Mouse (Mus musculus) MEL (cell line): ENCODE data around the gene Nup54. TPM values are rescaled to one million over a fixed set of nuclear protein-coding genes. Genes with fewer than 3 reads are reported as not detected.

Experiments
- DNase-seq: peaks from one replicate; pipeline ENCODE4 v3.0.0; 2011; ENCODE audit warnings: low read depth, low spot score
- H3K27ac ChIP-seq: 2 replicates; pipeline ENCODE4 v1.5.1; 2012; ENCODE audit warnings: low read depth, mild to moderate bottlenecking, control low read depth, low read length, moderate library complexity; ENCODE audit not compliant: control insufficient read depth
- H3K27me3 ChIP-seq, 2 experiments: fragments of 150-350 bp in 1 of 2; sonication (generic) in 1 of 2; 2 replicates each; pipeline ENCODE4 v1.6.1; 2012; ENCODE audit warnings: low read length in 2 of 2, mild to moderate bottlenecking in 2 of 2, improper control_type of control experiment in 1 of 2, moderate library complexity in 1 of 2; ENCODE audit not compliant: insufficient read depth in 2 of 2, control insufficient read depth in 1 of 2
- H3K36me3 ChIP-seq, 2 experiments: 2 replicates each; pipeline ENCODE4 v1.6.1; 2012 to 2014; ENCODE audit warnings: low read length in 2 of 2, improper control_type of control experiment in 1 of 2, inconsistent platforms in 1 of 2, mild to moderate bottlenecking in 1 of 2; ENCODE audit not compliant: insufficient read depth in 2 of 2, control insufficient read depth in 1 of 2
- H3K4me1 ChIP-seq, 2 experiments: fragments of 150-350 bp in 1 of 2; sonication (generic) in 1 of 2; 2 replicates each; pipeline ENCODE4 v1.6.1; 2012; ENCODE audit warnings: low read length in 2 of 2, improper control_type of control experiment in 1 of 2, mild to moderate bottlenecking in 1 of 2; ENCODE audit not compliant: insufficient read depth in 2 of 2, control insufficient read depth in 1 of 2
- H3K4me3 ChIP-seq, 2 experiments: fragments of 150-350 bp in 1 of 2; sonication (generic) in 1 of 2; 2 replicates each; pipeline ENCODE4 v1.5.1; 2012; ENCODE audit warnings: low read depth in 2 of 2, low read length in 2 of 2, mild to moderate bottlenecking in 2 of 2, moderate library complexity in 2 of 2, control low read depth in 1 of 2, improper control_type of control experiment in 1 of 2; ENCODE audit not compliant: control insufficient read depth in 1 of 2, insufficient read depth in 1 of 2
- H3K79me2 ChIP-seq: 2 replicates; pipeline ENCODE4 v1.6.1; 2012; ENCODE audit warnings: mild to moderate bottlenecking, low read length, moderate library complexity; ENCODE audit not compliant: control insufficient read depth, poor library complexity, insufficient read depth
- H3K9ac ChIP-seq: 2 replicates; pipeline ENCODE4 v1.6.1; 2012; ENCODE audit warnings: low read depth, mild to moderate bottlenecking, control low read depth, low read length, moderate library complexity; ENCODE audit not compliant: control insufficient read depth, poor library complexity, severe bottlenecking
- H3K9me3 ChIP-seq: fragments of 150-350 bp; sonication (generic); replicated peaks from 2 replicates; pipeline ENCODE4 v1.6.1; 2012; ENCODE audit warnings: mild to moderate bottlenecking, low read length, improper control_type of control experiment, moderate library complexity; ENCODE audit not compliant: insufficient read depth
- CTCF ChIP-seq, 3 experiments: IDR thresholded peaks in 2 of 3; conservative IDR thresholded peaks in 1 of 3; 2 replicates each; pipeline ENCODE4 v1.5.1; 2011 to 2012; ENCODE audit warnings: low read length in 3 of 3, low read depth in 2 of 3, mild to moderate bottlenecking in 2 of 3, improper control_type of control experiment in 1 of 3, inconsistent platforms in 1 of 3, mixed read lengths in 1 of 3, moderate library complexity in 1 of 3; ENCODE audit not compliant: control insufficient read depth in 1 of 3, insufficient read depth in 1 of 3, poor library complexity in 1 of 3, severe bottlenecking in 1 of 3
- ELF1 ChIP-seq: IDR thresholded peaks from 2 replicates; pipeline ENCODE4 v1.6.1; 2014; ENCODE audit warnings: low read depth, mild to moderate bottlenecking, inconsistent platforms, low read length, improper control_type of control experiment, moderate library complexity
- ETS1 ChIP-seq: IDR thresholded peaks from 2 replicates; pipeline ENCODE4 v1.6.1; 2012; ENCODE audit warnings: low read depth, mild to moderate bottlenecking, inconsistent platforms, low read length, improper control_type of control experiment, moderate library complexity
- GATA1 ChIP-seq: IDR thresholded peaks from 2 replicates; pipeline ENCODE4 v1.6.1; 2011; ENCODE audit warnings: low read depth, low read length, improper control_type of control experiment
- HCFC1 ChIP-seq: IDR thresholded peaks from 2 replicates; pipeline ENCODE4 v1.6.1; 2012; ENCODE audit warnings: low read depth, mild to moderate bottlenecking, inconsistent platforms, low read length, improper control_type of control experiment, moderate library complexity
- KAT2A ChIP-seq: conservative IDR thresholded peaks from 2 replicates; pipeline ENCODE4 v1.6.1; 2012; ENCODE audit warnings: low read depth, low read length, improper control_type of control experiment, inconsistent platforms
- MAFK ChIP-seq: IDR thresholded peaks from 2 replicates; pipeline ENCODE4 v1.6.1; 2011; ENCODE audit warnings: low read depth, mild to moderate bottlenecking, low read length, improper control_type of control experiment, borderline replicate concordance
- MEF2A ChIP-seq: IDR thresholded peaks from 2 replicates; pipeline ENCODE4 v1.6.1; 2014; ENCODE audit warnings: low read depth, mild to moderate bottlenecking, inconsistent platforms, low read length, improper control_type of control experiment; ENCODE audit not compliant: poor library complexity, insufficient replicate concordance, severe bottlenecking; ENCODE audit errors: extremely low read depth
- MXI1 ChIP-seq: IDR thresholded peaks from 2 replicates; pipeline ENCODE4 v1.6.1; 2011; ENCODE audit warnings: mild to moderate bottlenecking, low read depth, low read length, improper control_type of control experiment
- MYB ChIP-seq: IDR thresholded peaks from 2 replicates; pipeline ENCODE4 v1.6.1; 2011; ENCODE audit warnings: mild to moderate bottlenecking, low read depth, low read length, improper control_type of control experiment
- NELFE ChIP-seq: IDR thresholded peaks from 2 replicates; pipeline ENCODE4 v1.6.1; 2011; ENCODE audit warnings: low read depth, low read length, improper control_type of control experiment
- NRF1 ChIP-seq: IDR thresholded peaks from 2 replicates; pipeline ENCODE4 v1.6.1; 2014; ENCODE audit warnings: low read depth, mild to moderate bottlenecking, inconsistent platforms, low read length, improper control_type of control experiment, moderate library complexity; ENCODE audit not compliant: poor library complexity, insufficient read depth, severe bottlenecking
- POLR2A ChIP-seq, 2 experiments: IDR thresholded peaks; 2 replicates each; pipeline ENCODE4 v1.6.1; 2011 to 2012; ENCODE audit warnings: low read length in 2 of 2, mild to moderate bottlenecking in 2 of 2, control low read depth in 1 of 2, improper control_type of control experiment in 1 of 2, low read depth in 1 of 2, moderate library complexity in 1 of 2; ENCODE audit not compliant: control insufficient read depth in 1 of 2, insufficient read depth in 1 of 2, poor library complexity in 1 of 2
- POLR2AphosphoS5 ChIP-seq: IDR thresholded peaks from 2 replicates; pipeline ENCODE4 v1.6.1; 2012; ENCODE audit warnings: low read depth, borderline replicate concordance, mild to moderate bottlenecking, inconsistent platforms, low read length, moderate library complexity, mixed read lengths
- TAL1 ChIP-seq: IDR thresholded peaks from 2 replicates; pipeline ENCODE4 v1.6.1; 2012; ENCODE audit warnings: mild to moderate bottlenecking, inconsistent platforms, low read length, moderate library complexity, mixed read lengths
- TCF12 ChIP-seq: IDR thresholded peaks from 2 replicates; pipeline ENCODE4 v1.6.1; 2014; ENCODE audit warnings: low read depth, mild to moderate bottlenecking, inconsistent platforms, low read length, improper control_type of control experiment, moderate library complexity
- UBTF ChIP-seq: IDR thresholded peaks from 2 replicates; pipeline ENCODE4 v1.6.1; 2012; ENCODE audit warnings: low read depth, mild to moderate bottlenecking, inconsistent platforms, low read length, improper control_type of control experiment, moderate library complexity, borderline replicate concordance; ENCODE audit not compliant: insufficient read depth
- USF2 ChIP-seq, 2 experiments: IDR thresholded peaks; 2 replicates each; pipeline ENCODE4 v1.6.1; 2011 to 2012; ENCODE audit warnings: improper control_type of control experiment in 2 of 2, low read length in 2 of 2, borderline replicate concordance in 1 of 2, inconsistent platforms in 1 of 2, low read depth in 1 of 2, mild to moderate bottlenecking in 1 of 2; ENCODE audit not compliant: insufficient read depth in 1 of 2
- ZMIZ1 ChIP-seq: IDR thresholded peaks from 2 replicates; pipeline ENCODE4 v1.6.1; 2012; ENCODE audit warnings: low read depth, mild to moderate bottlenecking, inconsistent platforms, low read length, improper control_type of control experiment, moderate library complexity
- ZNF384 ChIP-seq: IDR thresholded peaks from 2 replicates; pipeline ENCODE4 v1.6.1; 2012; ENCODE audit warnings: low read depth, mild to moderate bottlenecking, inconsistent platforms, low read length, improper control_type of control experiment
- polyA plus RNA-seq, 2 experiments: library from polyadenylated mRNA; stranded (reverse) in 1 of 2; unstranded in 1 of 2; fragments of >175 nt in 1 of 2; fragments of >200 nt in 1 of 2; gene quantifications; 2 replicates each; pipeline versions ENCODE4 v1.2.1 to v1.2.4; 2012; ENCODE audit warnings: low replicate concordance in 2 of 2, low read depth in 1 of 2; ENCODE audit not compliant: insufficient read length in 2 of 2, insufficient read depth in 1 of 2, missing spikeins in 1 of 2
- total RNA-seq: library from RNA; depleted of rRNA; stranded (reverse); fragments of 300-350 nt; gene quantifications from 2 replicates; pipeline ENCODE4 v1.2.3, GENCODE M21; 2012

Gene Nup54
- total and polyA plus RNA-seq, 3 experiments = 67.5 to 106 TPM; not detected in 1

DNA sequence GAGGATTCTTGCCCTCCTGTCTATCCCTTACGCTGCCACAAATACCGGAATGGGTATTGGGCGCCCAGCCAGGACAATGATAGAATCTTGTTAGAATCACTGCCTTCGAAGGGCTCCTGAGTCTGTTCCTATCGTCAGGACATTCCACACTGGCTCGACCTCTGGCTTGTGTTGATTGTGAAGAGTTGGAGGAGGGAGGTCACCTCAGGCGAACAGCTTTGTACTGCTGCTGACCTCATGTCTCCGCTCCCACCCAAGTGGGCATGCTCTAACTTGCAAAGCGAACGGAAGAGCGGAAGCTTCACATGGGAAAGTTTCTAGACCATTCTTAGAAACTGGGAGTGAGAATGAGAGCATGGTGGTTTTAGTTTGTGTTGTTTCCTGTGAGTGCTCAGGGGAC lies 47.6 kb downstream of the Nup54 start:
- Histone ChIP-seq H3K27me3 (no peaks in the 10 kb centered on the region; a peak in 2 of 4 replicates), H3K4me1 (no peaks in the 10 kb centered on the region), H3K27ac (no peak overlapping the region), H3K9me3 (no peaks in the 10 kb centered on the region), H3K9ac (no peak overlapping the region), H3K4me3 (no peak overlapping the region), H3K79me2 (no peaks in the 10 kb centered on the region), H3K36me3 (no peaks in the 10 kb centered on the region)
- no peak for DNase-seq
- TF ChIP-seq GATA1 = no peak
- no peak for TF ChIP-seq ELF1
- TF ChIP-seq MYB = no peak
- TF ChIP-seq MEF2A = no peak

DNA sequence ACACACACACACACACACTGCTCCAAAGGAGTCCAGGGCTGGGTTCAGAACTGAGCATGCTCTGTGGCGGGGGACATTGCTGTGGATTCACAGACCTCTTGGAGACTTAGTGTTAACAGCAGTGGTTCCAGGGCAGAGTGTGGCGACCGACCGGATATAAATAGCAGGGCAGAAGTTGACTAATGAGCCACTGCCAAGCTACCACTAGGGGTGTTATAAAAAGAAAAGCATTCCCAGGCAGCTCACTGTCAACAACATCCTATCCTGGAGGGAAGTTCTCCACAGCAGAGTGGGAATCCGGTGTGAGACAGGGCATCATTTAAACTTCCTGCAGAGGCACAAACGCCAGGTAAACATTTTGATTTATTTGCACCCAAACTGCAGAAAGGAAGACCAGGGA lies 48.4 kb downstream of the Nup54 start:
- no peaks in the 10 kb centered on the region; a peak in 2 of 4 replicates for H3K27me3 ChIP-seq
- H3K36me3 ChIP-seq = 0 out of 4 replicates have a peak, but pooled peaks cover 0 to 3% of the 10 kb centered on the region in 2 experiments

DNA sequence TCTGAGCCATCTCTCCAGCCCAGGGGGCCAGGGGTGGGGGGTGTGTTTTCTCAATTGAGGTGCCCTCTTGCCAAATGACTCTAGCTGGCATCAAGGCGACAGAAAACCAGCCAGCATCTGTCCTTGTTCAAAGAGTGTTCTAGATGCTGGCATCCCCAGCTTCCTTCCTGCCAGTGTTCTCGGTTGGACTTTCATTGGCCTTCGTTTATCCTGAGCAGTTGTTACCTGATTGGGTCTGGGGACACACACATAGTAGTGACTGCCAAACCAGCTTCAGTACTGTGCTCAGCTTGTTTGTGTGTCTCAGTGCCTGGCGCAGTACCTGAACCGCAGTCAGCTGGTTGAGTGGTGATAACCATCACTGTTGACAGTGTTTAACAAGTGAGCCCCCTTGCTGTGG lies 48.9 kb downstream of the Nup54 start:
- TF ChIP-seq TCF12 = no peak
- no peak for TF ChIP-seq POLR2AphosphoS5
- TF ChIP-seq KAT2A = no peak
- TF ChIP-seq UBTF = no peak
- TF ChIP-seq ZMIZ1 = no peak
- TF ChIP-seq MAFK = no peak
- no peak for TF ChIP-seq TAL1
- no peak for TF ChIP-seq ETS1
- no peak for TF ChIP-seq NRF1
- no peak for TF ChIP-seq MYB
- no peak for TF ChIP-seq POLR2A (IDR thresholded peaks at IDR 0.05; ENCODE audit: control insufficient read depth in 1 of 2, insufficient read depth in 1 of 2, low read depth in 1 of 2, low read length in 2 of 2, poor library complexity in 1 of 2)
- no peak for TF ChIP-seq HCFC1
- TF ChIP-seq NELFE = no peak
- TF ChIP-seq MEF2A = no peak
- TF ChIP-seq USF2 (IDR thresholded peaks at IDR 0.05; ENCODE audit: borderline replicate concordance in 1 of 2, insufficient read depth in 1 of 2, low read depth in 1 of 2, low read length in 2 of 2) = no peak
- no peak for TF ChIP-seq ELF1
- TF ChIP-seq MXI1 = no peak
- no peak overlapping the region for H3K4me3 ChIP-seq
- no peak overlapping the region for H3K27ac ChIP-seq
- H3K9ac ChIP-seq = no peak overlapping the region
- 0 out of 4 replicates have a peak, but pooled peaks cover 0 to 3% of the 10 kb centered on the region in 2 experiments for H3K36me3 ChIP-seq
- H3K27me3 ChIP-seq = no peaks in the 10 kb centered on the region; a peak in 1 of 4 replicates
- peaks cover 0 to 3% of the 10 kb centered on the region in 2 experiments; a peak in 2 of 4 replicates for H3K4me1 ChIP-seq
- no peaks in the 10 kb centered on the region for H3K79me2 ChIP-seq
- DNase-seq = no peak
- H3K9me3 ChIP-seq = no peaks in the 10 kb centered on the region

More for the DNA sequence above, 48.4 kb downstream of the Nup54 start:
- TF ChIP-seq POLR2AphosphoS5 = no peak
- TF ChIP-seq CTCF (IDR thresholded peaks at IDR 0.05 in 2 of 3, conservative IDR thresholded peaks at IDR 0.05 in 1 of 3; ENCODE audit: control insufficient read depth in 1 of 3, insufficient read depth in 1 of 3, low read depth in 2 of 3, low read length in 3 of 3, poor library complexity in 1 of 3, severe bottlenecking in 1 of 3) = no peak; a peak in 1 of 6 replicates
- no peak for TF ChIP-seq MAFK
- TF ChIP-seq MXI1 = no peak
- TF ChIP-seq USF2 (IDR thresholded peaks at IDR 0.05; ENCODE audit: borderline replicate concordance in 1 of 2, insufficient read depth in 1 of 2, low read depth in 1 of 2, low read length in 2 of 2) = no peak
- TF ChIP-seq KAT2A = no peak
- TF ChIP-seq ZNF384 = no peak
- TF ChIP-seq TCF12 = no peak
- DNase-seq = no peak
- no peak overlapping the region for H3K27ac ChIP-seq
- H3K4me3 ChIP-seq = no peak overlapping the region
- peaks cover 0 to 3% of the 10 kb centered on the region in 2 experiments; a peak in 2 of 4 replicates for H3K4me1 ChIP-seq
- no peaks in the 10 kb centered on the region for H3K79me2 ChIP-seq
- no peak overlapping the region for H3K9ac ChIP-seq
- H3K9me3 ChIP-seq = no peaks in the 10 kb centered on the region
